Comparison of ENCODE assay signal across 14 mouse cellular contexts in genomic region chr19:9143639-9144125, GRCm38 (mm10). TPM values are rescaled to one million over a fixed set of nuclear protein-coding genes. Genes with fewer than 3 reads are reported as not detected.
DNase-seq lines count a peak whose midpoint lies in the region; ATAC-seq lines count a peak whose summit lies in the region.
"Had no signal": no experiment of that assay in that cellular context is flagged by ENCODE, and none has a peak within 500 bp of the region (broad histone marks: within the 10 kb centered on the region; RNA-seq: fewer than 3 reads in every experiment).

No protein-coding gene starts in this region.

- ATAC-seq in neural tube, embryonic 11.5 days (ENCODE audit: insufficient read depth, low FRiP score, low TSS enrichment): no peak
- ATAC-seq in forebrain, embryonic 15.5 days (replicated peaks): peak; percentile 92
- ATAC-seq in midbrain, embryonic 12.5 days (ENCODE audit: low FRiP score, low read depth): peak; percentile 47; the same call in 1 of the 2 replicates

- no peaks in the 10 kb centered on the region for H3K9me3 ChIP-seq in neural tube, embryonic 11.5 days (ENCODE audit: control insufficient read depth, low read length)
- H3K9me3 ChIP-seq in forebrain, embryonic 15.5 days: no peaks in the 10 kb centered on the region
- no peaks in the 10 kb centered on the region for H3K9me3 ChIP-seq in midbrain, embryonic 12.5 days
- H3K9me3 ChIP-seq: heart, embryonic 13.5 days had no signal

- no peak overlapping the region for H3K4me3 ChIP-seq in neural tube, embryonic 11.5 days (ENCODE audit: low read depth, low read length)
- H3K4me3 ChIP-seq in forebrain, embryonic 15.5 days: no peak overlapping the region
- H3K4me3 ChIP-seq in midbrain, embryonic 12.5 days: no peak overlapping the region
- H3K4me3 ChIP-seq: heart, embryonic 13.5 days had no signal

- no peaks in the 10 kb centered on the region for H3K4me1 ChIP-seq in neural tube, embryonic 11.5 days (ENCODE audit: control insufficient read depth, insufficient read depth, low read length)
- H3K4me1 ChIP-seq in forebrain, embryonic 15.5 days: no peaks in the 10 kb centered on the region
- H3K4me1 ChIP-seq in midbrain, embryonic 12.5 days: peaks cover 9% of the 10 kb centered on the region; the same call in 1 of the 2 replicates
- H3K4me1 ChIP-seq: heart, embryonic 13.5 days had no signal

- no peak overlapping the region for H3K4me2 ChIP-seq in neural tube, embryonic 11.5 days (ENCODE audit: low read depth)
- no peak overlapping the region for H3K4me2 ChIP-seq in forebrain, embryonic 15.5 days (replicated peaks)
- no peak overlapping the region for H3K4me2 ChIP-seq in midbrain, embryonic 12.5 days (replicated peaks)
- H3K4me2 ChIP-seq: heart, embryonic 13.5 days had no signal

- H3K27me3 ChIP-seq in neural tube, embryonic 11.5 days (ENCODE audit: control insufficient read depth, insufficient read depth, low read length): no peaks in the 10 kb centered on the region
- H3K27me3 ChIP-seq in forebrain, embryonic 15.5 days: no peaks in the 10 kb centered on the region
- no peaks in the 10 kb centered on the region for H3K27me3 ChIP-seq in midbrain, embryonic 12.5 days
- H3K27me3 ChIP-seq: heart, embryonic 13.5 days had no signal

- H3K27ac ChIP-seq in neural tube, embryonic 11.5 days (ENCODE audit: low read depth, low read length): no peak overlapping the region
- peak overlapping the region; percentile 66 for H3K27ac ChIP-seq in forebrain, embryonic 15.5 days (replicated peaks)
- 0 out of 2 replicates have a peak overlapping the region, but pooled peaks have one; percentile 35 for H3K27ac ChIP-seq in midbrain, embryonic 12.5 days (replicated peaks)
- H3K27ac ChIP-seq: heart, embryonic 13.5 days had no signal

- DNase-seq in neural tube, embryonic 11.5 days (ENCODE audit: low spot score): peak; percentile 11
- no peak for DNase-seq in neural tube, embryonic 10.5 days (ENCODE audit: extremely low spot score, low spot score)
- DNase-seq in gastrocnemius, adult 8-10 months (ENCODE audit: low spot score in 2 of 2): no peak
- DNase-seq in adrenal gland, postnatal 14 days: no peak
- no peak for DNase-seq in thymus, postnatal 14 days
- DNase-seq: lung, postnatal 10 days; right cerebral cortex, adult 18-20 months; thymus, postnatal 36 days had no signal

- no peaks in the 10 kb centered on the region for H3K36me3 ChIP-seq in neural tube, embryonic 11.5 days (ENCODE audit: control insufficient read depth, insufficient read depth, low read length)
- H3K36me3 ChIP-seq in forebrain, embryonic 15.5 days: no peaks in the 10 kb centered on the region
- no peaks in the 10 kb centered on the region for H3K36me3 ChIP-seq in midbrain, embryonic 12.5 days
- H3K36me3 ChIP-seq: heart, embryonic 13.5 days had no signal

- no peak overlapping the region for H3K9ac ChIP-seq in neural tube, embryonic 11.5 days (ENCODE audit: low read length)
- no peak overlapping the region for H3K9ac ChIP-seq in forebrain, embryonic 15.5 days (replicated peaks)
- H3K9ac ChIP-seq in midbrain, embryonic 12.5 days (replicated peaks): no peak overlapping the region
- H3K9ac ChIP-seq: heart, embryonic 13.5 days had no signal

RNA-seq across cellular contexts. Expression of gene Asrgl1, which starts 8.2 kb away (rescaled TPM):
- polyA plus RNA-seq in neural tube, embryonic 11.5 days (2014; fragmentation: Nextera tagmentation; extraction: Ambion mirVana): 12.2 and 14.5 TPM in 2 replicates
- polyA plus RNA-seq in forebrain, embryonic 15.5 days (2015; fragmentation: Nextera tagmentation; extraction: Ambion mirVana): 32.0 and 33.5 TPM in 2 replicates
- 14.5 and 15.0 TPM in 2 replicates for polyA plus RNA-seq in midbrain, embryonic 12.5 days (2016; fragmentation: Nextera tagmentation; extraction: Ambion mirVana)
- 10 to 100 TPM; 33.7 to 48.2 (median 36.1) TPM for total RNA-seq in gastrocnemius, adult 8-10 months (2022)
- total RNA-seq in adrenal gland, postnatal 14 days (2021): 12.6 and 18.1 TPM in 2 replicates

RNA-seq across cellular contexts. Expression of gene Scgb1a1, which starts 55.9 kb away (rescaled TPM):
- not detected in 2 replicates for polyA plus RNA-seq in neural tube, embryonic 11.5 days (2014; fragmentation: Nextera tagmentation; extraction: Ambion mirVana)
- polyA plus RNA-seq in forebrain, embryonic 15.5 days (2015; fragmentation: Nextera tagmentation; extraction: Ambion mirVana): not detected in 2 replicates
- polyA plus RNA-seq in midbrain, embryonic 12.5 days (2016; fragmentation: Nextera tagmentation; extraction: Ambion mirVana): not detected in 2 replicates
- total RNA-seq in gastrocnemius, adult 8-10 months (2022): not detected
- 4.4 TPM in 1 of 2 replicates, not detected in the other for total RNA-seq in adrenal gland, postnatal 14 days (2021)
- total RNA-seq: layer of hippocampus, adult 8-10 months; liver, adult 2 months had no signal
- polyA plus RNA-seq: heart, embryonic 13.5 days; intestine, embryonic 14.5 days had no signal
